Mouse (Mus musculus): ENCODE measurements at regions not wholly inside any gene's neighbourhood (a gene's known extent, or its start where the extent isn't known, plus 50 kb on each side); places are given as distances from the start of the nearest gene placed in this dataset.

DNA sequence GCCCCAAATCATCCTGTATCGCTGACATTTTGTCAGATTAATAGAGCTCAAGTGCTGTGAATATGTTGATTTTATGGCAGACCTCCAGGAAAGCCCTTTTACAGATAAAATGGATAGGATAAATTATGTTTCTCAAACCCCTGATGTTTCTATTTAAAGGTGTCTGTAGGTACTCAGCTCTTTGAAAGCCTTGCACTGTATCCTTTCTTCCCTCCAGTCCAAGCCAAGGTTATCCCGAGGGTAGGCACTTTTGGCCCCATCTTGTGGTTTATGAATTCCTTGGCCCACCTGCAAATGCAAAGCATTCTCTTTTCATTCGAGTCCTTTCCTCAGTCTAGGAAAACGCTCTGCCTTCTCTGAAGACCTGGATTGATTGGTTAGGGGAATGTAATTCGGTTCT, 139.2 kb upstream of the Kcnj16 start:
- DNase-seq (no peak), ATAC-seq (no peak)
- WGBS, result 66% methylated on average over 5 of the region's 5 CpGs
- Histone ChIP-seq H3K4me2 (ENCODE audit: low read depth) (no peak overlapping the region), H3K4me3 (ENCODE audit: low read depth, low read length) (no peak overlapping the region), H3K4me1 (ENCODE audit: insufficient read depth) (no peaks in the 10 kb centered on the region), H3K27me3 (ENCODE audit: insufficient read depth, low read length) (no peaks in the 10 kb centered on the region), H3K27ac (ENCODE audit: low read depth, low read length) (no peak overlapping the region), H3K9ac (no peak overlapping the region), H3K9me3 (ENCODE audit: low read length) (no peaks in the 10 kb centered on the region), H3K36me3 (ENCODE audit: insufficient read depth) (no peaks in the 10 kb centered on the region)
- no peak for TF ChIP-seq CTCF (IDR thresholded peaks at IDR 0.05; ENCODE audit: low read depth)

DNA sequence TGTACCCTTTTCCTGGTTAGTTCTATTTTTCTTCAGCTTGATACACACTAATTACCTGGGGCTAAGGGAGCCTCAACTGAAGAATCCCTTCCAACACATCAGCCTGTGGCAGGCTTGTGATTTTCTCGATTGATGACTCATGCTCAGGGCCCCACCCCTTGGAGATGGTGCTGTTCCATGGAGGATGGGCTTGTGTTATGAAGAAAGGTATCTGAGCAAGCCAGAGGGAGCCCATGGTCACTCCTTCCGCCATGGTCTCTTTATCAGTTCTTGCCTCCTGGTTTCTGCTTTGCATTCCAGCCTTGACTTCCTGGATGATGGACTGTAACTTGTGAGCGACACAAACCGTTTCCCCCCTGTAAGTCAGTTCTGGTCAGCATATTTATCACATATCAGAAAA, 131.1 kb upstream of the Kcnj16 start:
- no peak overlapping the region for H3K4me3 ChIP-seq (ENCODE audit: low read depth, low read length)
- H3K4me2 ChIP-seq (ENCODE audit: low read depth), result no peak overlapping the region
- no peak overlapping the region for H3K9ac ChIP-seq
- 94% methylated on average over 4 of the region's 4 CpGs for WGBS
- H3K27ac ChIP-seq (ENCODE audit: low read depth, low read length), result no peak overlapping the region
- no peak for TF ChIP-seq CTCF (IDR thresholded peaks at IDR 0.05; ENCODE audit: low read depth)
- no peak for ATAC-seq
- no peaks in the 10 kb centered on the region for H3K36me3 ChIP-seq (ENCODE audit: insufficient read depth)
- no peaks in the 10 kb centered on the region for H3K9me3 ChIP-seq (ENCODE audit: low read length)
- no peak for DNase-seq
- H3K27me3 ChIP-seq (ENCODE audit: insufficient read depth, low read length), result no peaks in the 10 kb centered on the region
- no peaks in the 10 kb centered on the region for H3K4me1 ChIP-seq (ENCODE audit: insufficient read depth)

DNA sequence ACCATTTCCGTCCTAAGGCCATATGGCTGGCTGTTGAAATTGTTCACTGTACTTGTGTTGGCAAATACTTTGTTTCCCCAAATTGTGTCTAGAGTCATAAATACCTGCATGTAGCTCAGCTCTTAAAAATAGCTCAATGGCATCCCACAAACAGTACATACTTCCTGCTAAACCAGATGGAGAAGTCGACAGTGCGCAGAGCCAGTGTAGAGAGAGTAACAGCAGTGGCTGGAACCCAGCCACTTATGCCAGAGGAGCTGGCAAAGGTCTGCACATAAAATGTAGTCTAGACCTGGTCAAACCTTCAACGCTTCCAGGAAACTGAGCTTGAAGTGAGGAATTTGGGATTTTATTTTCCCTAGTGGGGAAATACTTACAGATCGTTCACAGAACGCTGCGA, 128.5 kb upstream of the Kcnj16 start:
- no peak overlapping the region for H3K27ac ChIP-seq (ENCODE audit: low read depth, low read length)
- H3K36me3 ChIP-seq (ENCODE audit: insufficient read depth), result no peaks in the 10 kb centered on the region
- WGBS, result 91% methylated on average over 7 of the region's 7 CpGs
- H3K9ac ChIP-seq, result no peak overlapping the region
- no peaks in the 10 kb centered on the region for H3K9me3 ChIP-seq (ENCODE audit: low read length)
- no peak overlapping the region for H3K4me3 ChIP-seq (ENCODE audit: low read depth, low read length)
- DNase-seq (no peak), ATAC-seq (no peak)
- TF ChIP-seq CTCF (IDR thresholded peaks at IDR 0.05; ENCODE audit: low read depth), result no peak
- no peaks in the 10 kb centered on the region for H3K27me3 ChIP-seq (ENCODE audit: insufficient read depth, low read length)
- no peak overlapping the region for H3K4me2 ChIP-seq (ENCODE audit: low read depth)
- H3K4me1 ChIP-seq (ENCODE audit: insufficient read depth), result no peaks in the 10 kb centered on the region

DNA sequence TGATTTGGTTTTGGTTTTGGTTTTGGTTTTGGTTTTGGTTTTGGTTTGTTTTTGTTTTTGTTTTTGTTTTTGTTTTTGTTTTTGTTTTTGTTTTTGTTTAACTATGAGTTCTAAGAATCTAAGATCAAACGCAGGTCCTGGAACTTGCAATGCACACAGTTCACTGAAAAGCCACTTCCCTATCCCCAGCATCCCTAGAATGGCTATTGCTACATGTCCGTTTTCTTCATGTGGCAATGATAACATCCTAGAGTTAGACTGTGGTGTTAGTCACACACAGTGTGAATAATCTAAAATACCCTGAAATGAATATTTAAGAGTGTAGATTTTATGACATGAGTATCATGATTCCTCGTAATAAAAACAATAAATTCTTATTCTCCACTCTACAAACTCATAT, 99.5 kb upstream of the Kcnj16 start:
- no peaks in the 10 kb centered on the region for H3K27me3 ChIP-seq (ENCODE audit: insufficient read depth, low read length)
- H3K4me1 ChIP-seq (ENCODE audit: insufficient read depth), result no peaks in the 10 kb centered on the region
- ATAC-seq, result no peak
- H3K4me2 ChIP-seq (ENCODE audit: low read depth), result no peak overlapping the region
- H3K27ac ChIP-seq (ENCODE audit: low read depth, low read length), result no peak overlapping the region
- H3K9me3 ChIP-seq (ENCODE audit: low read length), result no peaks in the 10 kb centered on the region
- H3K36me3 ChIP-seq (ENCODE audit: insufficient read depth), result no peaks in the 10 kb centered on the region
- H3K9ac ChIP-seq, result no peak overlapping the region
- no peak for DNase-seq
- WGBS, result 92% methylated on average over 3 of the region's 3 CpGs
- no peak overlapping the region for H3K4me3 ChIP-seq (ENCODE audit: low read depth, low read length)
- no peak for TF ChIP-seq CTCF (IDR thresholded peaks at IDR 0.05; ENCODE audit: low read depth)

DNA sequence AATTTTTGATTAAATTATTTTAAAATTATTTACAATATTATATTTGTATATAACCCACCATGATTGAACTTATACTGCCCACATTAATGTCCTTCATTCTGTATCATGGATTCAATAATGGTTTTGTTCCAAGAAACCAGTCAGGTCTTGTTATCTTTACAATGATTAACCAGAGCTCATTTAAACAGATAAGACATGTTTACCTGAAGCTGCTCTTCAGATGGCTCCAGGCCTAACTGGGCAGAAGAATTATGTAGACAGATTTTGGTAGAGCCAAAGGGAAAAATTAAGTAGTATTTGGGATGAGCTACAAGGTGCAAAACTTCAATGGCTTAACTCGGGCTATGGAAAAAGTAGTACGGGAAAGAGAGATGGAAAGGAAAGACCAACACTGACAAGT, 97.7 kb upstream of the Kcnj16 start:
- no peak for ATAC-seq
- TF ChIP-seq CTCF (IDR thresholded peaks at IDR 0.05; ENCODE audit: low read depth), result no peak
- Histone ChIP-seq H3K27ac (ENCODE audit: low read depth, low read length) (no peak overlapping the region), H3K4me3 (ENCODE audit: low read depth, low read length) (no peak overlapping the region), H3K4me2 (ENCODE audit: low read depth) (no peak overlapping the region), H3K27me3 (ENCODE audit: insufficient read depth, low read length) (no peaks in the 10 kb centered on the region), H3K4me1 (ENCODE audit: insufficient read depth) (no peaks in the 10 kb centered on the region), H3K9ac (no peak overlapping the region), H3K36me3 (ENCODE audit: insufficient read depth) (no peaks in the 10 kb centered on the region), H3K9me3 (ENCODE audit: low read length) (no peaks in the 10 kb centered on the region)
- 96% methylated on average over 2 of the region's 2 CpGs for WGBS
- no peak for DNase-seq

DNA sequence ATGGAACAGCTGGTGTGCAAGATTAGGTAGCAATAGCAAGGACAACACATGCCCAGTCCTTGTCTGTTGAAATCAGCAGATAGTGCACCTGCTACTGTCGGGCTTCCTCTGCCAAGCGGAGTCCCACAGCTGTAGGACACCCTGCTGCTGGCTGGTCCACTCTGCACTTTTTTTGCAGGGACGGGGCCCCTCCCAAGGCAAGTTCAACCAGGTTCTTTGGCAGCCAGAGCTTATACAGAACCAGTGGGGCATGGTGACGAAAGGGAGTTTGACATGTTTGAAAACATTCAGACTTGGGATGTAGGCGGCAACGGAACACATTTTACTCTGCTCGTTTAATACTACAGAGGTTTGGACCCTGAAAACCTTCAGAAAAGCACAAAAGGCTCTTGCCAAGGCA, 93.2 kb upstream of the Kcnj16 start:
- 27% methylated on average over 7 of the region's 7 CpGs for WGBS
- H3K27ac ChIP-seq (ENCODE audit: low read depth, low read length), result no peak overlapping the region
- no peak overlapping the region for H3K9ac ChIP-seq
- no peak for TF ChIP-seq CTCF (IDR thresholded peaks at IDR 0.05; ENCODE audit: low read depth)
- H3K9me3 ChIP-seq (ENCODE audit: low read length), result no peaks in the 10 kb centered on the region
- DNase-seq, result no peak
- H3K27me3 ChIP-seq (ENCODE audit: insufficient read depth, low read length), result no peaks in the 10 kb centered on the region
- no peak for ATAC-seq
- no peak overlapping the region for H3K4me3 ChIP-seq (ENCODE audit: low read depth, low read length)
- H3K4me2 ChIP-seq (ENCODE audit: low read depth), result no peak overlapping the region
- H3K36me3 ChIP-seq (ENCODE audit: insufficient read depth), result no peaks in the 10 kb centered on the region
- H3K4me1 ChIP-seq (ENCODE audit: insufficient read depth), result no peaks in the 10 kb centered on the region

DNA sequence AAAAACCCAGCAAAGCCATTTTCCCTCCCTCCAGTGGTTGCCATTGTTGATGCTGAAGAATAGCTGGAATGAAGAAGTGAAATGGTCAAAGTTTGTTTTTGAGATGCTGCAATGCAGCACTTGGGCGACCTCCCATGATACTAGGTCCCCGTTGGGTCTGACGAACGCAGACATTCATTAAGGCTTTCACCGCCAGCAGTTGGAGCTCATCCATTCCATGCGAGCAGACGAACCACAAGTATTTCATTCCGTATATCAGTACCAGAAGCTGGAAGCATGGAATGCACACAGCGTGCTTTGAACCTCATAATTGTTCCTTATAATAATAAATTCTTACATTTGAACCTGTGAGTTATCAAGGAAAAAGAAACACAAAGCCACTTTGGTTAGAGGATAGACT, 86.9 kb upstream of the Kcnj16 start:
- Histone ChIP-seq H3K4me1 (ENCODE audit: insufficient read depth) (no peaks in the 10 kb centered on the region), H3K27ac (ENCODE audit: low read depth, low read length) (no peak overlapping the region), H3K4me2 (ENCODE audit: low read depth) (no peak overlapping the region), H3K4me3 (ENCODE audit: low read depth, low read length) (no peak overlapping the region), H3K36me3 (ENCODE audit: insufficient read depth) (no peaks in the 10 kb centered on the region), H3K9ac (no peak overlapping the region), H3K9me3 (ENCODE audit: low read length) (no peaks in the 10 kb centered on the region), H3K27me3 (ENCODE audit: insufficient read depth, low read length) (no peaks in the 10 kb centered on the region)
- ATAC-seq (no peak), DNase-seq (no peak)
- TF ChIP-seq CTCF (IDR thresholded peaks at IDR 0.05; ENCODE audit: low read depth), result no peak
- WGBS, result 87% methylated on average over 9 of the region's 9 CpGs
